8 mouse cellular contexts compared by ENCODE assay signal in the genomic region with DNA sequence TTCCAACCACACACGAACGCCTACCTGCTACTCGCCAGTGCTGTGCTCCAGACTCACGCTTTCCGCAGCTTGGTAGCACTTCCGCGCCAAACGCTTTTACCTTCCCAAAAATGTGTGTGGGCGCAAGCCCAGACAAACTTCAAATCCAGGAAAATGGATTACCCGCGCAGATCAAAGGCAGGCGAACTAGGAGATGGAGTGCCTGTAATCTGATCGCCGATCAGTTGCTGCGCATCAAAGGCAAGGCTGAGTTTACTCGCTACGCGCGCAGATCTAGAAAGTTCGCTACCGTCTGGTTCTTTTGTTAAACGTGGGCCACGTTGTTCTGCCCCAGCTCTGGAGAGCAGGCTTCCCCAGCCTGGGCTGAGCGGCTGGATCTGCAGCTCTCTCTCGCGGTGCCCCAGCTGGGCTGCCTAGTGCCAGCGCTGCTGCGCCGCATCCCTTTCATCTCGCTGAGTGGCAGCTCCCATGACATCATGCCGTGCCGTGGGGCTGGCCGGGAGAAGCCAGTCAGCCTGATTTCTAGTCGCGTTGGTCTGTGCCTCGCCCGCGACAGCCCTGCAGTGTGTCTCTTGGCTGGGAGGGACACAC. TPM values are rescaled to one million over a fixed set of nuclear protein-coding genes. Genes with fewer than 3 reads are reported as not detected.
DNase-seq lines count a peak whose midpoint lies in the region; ATAC-seq and TF ChIP-seq lines count a peak whose summit lies in the region.

A gene (minus strand): TSS at position 400 of the 591 bp plus-strand sequence.

- TF ChIP-seq POLR2A in CH12.LX (IDR thresholded peaks at IDR 0.05; ENCODE audit: low read depth, low read length) = no peak

- H3K79me2 ChIP-seq in CH12.LX (replicated peaks; ENCODE audit: control insufficient read depth, extremely low read depth, insufficient read depth, poor library complexity, severe bottlenecking) = no peaks in the 10 kb centered on the region

- H3K9ac ChIP-seq in CH12.LX (ENCODE audit: insufficient read depth, low read depth) = peak within 1 kb of the TSS; percentile 7; the same call in 1 of the 2 replicates
- H3K9ac ChIP-seq in forebrain, embryonic 15.5 days (replicated peaks) = peak within 1 kb of the TSS; percentile 51
- H3K9ac ChIP-seq in lung, embryonic 14.5 days = peak within 1 kb of the TSS; percentile 76

- dilution Hi-C loops in CH12.LX (cut with MboI; ENCODE audit: extremely low pct_ligation_motif_present, extremely low pct_unique_long_range_greater_than_20kb, low sequenced_read_pairs) = no loop called here

- H3K27ac ChIP-seq in CH12.LX (ENCODE audit: insufficient read depth, low read depth) = no peak within 1 kb of the TSS
- peak within 1 kb of the TSS; percentile 73 for H3K27ac ChIP-seq in forebrain, embryonic 15.5 days (replicated peaks)
- peak within 1 kb of the TSS; percentile 97 for H3K27ac ChIP-seq in lung, embryonic 14.5 days (ENCODE audit: low read depth)

- under 1% methylated on average over 38 of the region's 38 CpGs for WGBS in forebrain, embryonic 15.5 days
- under 1% methylated on average over 38 of the region's 38 CpGs for WGBS in lung, embryonic 14.5 days

- no peaks in the 10 kb centered on the region for H3K36me3 ChIP-seq in CH12.LX (replicated peaks in 1 of 2; ENCODE audit: control insufficient read depth in 1 of 2, insufficient read depth in 1 of 2, low read length in 1 of 2)
- no peaks in the 10 kb centered on the region for H3K36me3 ChIP-seq in forebrain, embryonic 15.5 days
- H3K36me3 ChIP-seq in lung, embryonic 14.5 days (ENCODE audit: insufficient read depth) = no peaks in the 10 kb centered on the region

- peak within 1 kb of the TSS in 2 of 3 experiments; percentile 26 to 28 for H3K4me3 ChIP-seq in CH12.LX (replicated peaks in 1 of 3; ENCODE audit: low read depth in 2 of 3, low read length in 2 of 3, poor library complexity in 1 of 3)
- H3K4me3 ChIP-seq in forebrain, embryonic 15.5 days = peak within 1 kb of the TSS; percentile 46
- H3K4me3 ChIP-seq in lung, embryonic 14.5 days (ENCODE audit: low read depth, low read length) = peak within 1 kb of the TSS; percentile 46

- no peak for TF ChIP-seq RAD21 in CH12.LX (IDR thresholded peaks at IDR 0.05; ENCODE audit: low read depth, low read length)

- peak; percentile 86 for ATAC-seq in cerebellum, adult (ENCODE audit: insufficient number of reproducible peaks, low FRiP score, low TSS enrichment)
- ATAC-seq in forebrain, embryonic 15.5 days (replicated peaks) = peak; percentile 97
- peak; percentile 93 for ATAC-seq in lung, embryonic 14.5 days (ENCODE audit: insufficient read depth)

- in situ Hi-C loops in CH12.LX (cut with MboI; ENCODE audit: low pct_ligation_motif_present, low pct_unique_long_range_greater_than_20kb, low sequenced_read_pairs) = no loop called here

- intact Hi-C loops in heart, postnatal 10 days (cut with DNase I) = no loop called here

- H3K9me3 ChIP-seq in CH12.LX (replicated peaks; ENCODE audit: low read length) = no peaks in the 10 kb centered on the region
- H3K9me3 ChIP-seq in forebrain, embryonic 15.5 days = no peaks in the 10 kb centered on the region
- no peaks in the 10 kb centered on the region for H3K9me3 ChIP-seq in lung, embryonic 14.5 days (ENCODE audit: low read depth, low read length)

- H3K4me2 ChIP-seq in CH12.LX (ENCODE audit: insufficient read depth, low read depth, poor library complexity, severe bottlenecking) = peak within 1 kb of the TSS; percentile 69
- H3K4me2 ChIP-seq in forebrain, embryonic 15.5 days (replicated peaks) = peak within 1 kb of the TSS; percentile 68
- peak within 1 kb of the TSS; percentile 75 for H3K4me2 ChIP-seq in lung, embryonic 14.5 days

- H3K27me3 ChIP-seq in CH12.LX (replicated peaks) = no peaks in the 10 kb centered on the region
- H3K27me3 ChIP-seq in forebrain, embryonic 15.5 days = peaks cover 3% of the 10 kb centered on the region; the same call in 1 of the 2 replicates
- H3K27me3 ChIP-seq in lung, embryonic 14.5 days (ENCODE audit: insufficient read depth, low read length) = no peaks in the 10 kb centered on the region

- peaks cover 5 to 23% of the 10 kb centered on the region in 2 experiments; a peak in 3 of 4 replicates for H3K4me1 ChIP-seq in CH12.LX (ENCODE audit: control insufficient read depth in 1 of 2, insufficient read depth in 2 of 2)
- H3K4me1 ChIP-seq in forebrain, embryonic 15.5 days = peaks cover 36% of the 10 kb centered on the region
- peaks cover 14% of the 10 kb centered on the region for H3K4me1 ChIP-seq in lung, embryonic 14.5 days (ENCODE audit: insufficient read depth)

- no peak for TF ChIP-seq EP300 in CH12.LX (IDR thresholded peaks at IDR 0.05; ENCODE audit: low read length)

- TF ChIP-seq CTCF in CH12.LX (conservative IDR thresholded peaks at IDR 0.05 in 1 of 2, IDR thresholded peaks at IDR 0.05 in 1 of 2; ENCODE audit: low read depth in 2 of 2, low read length in 2 of 2) = no peak
- 0 out of 2 replicates have a peak, but pooled peaks have one; percentile 5 for TF ChIP-seq CTCF in lung, embryonic 14.5 days (IDR thresholded peaks at IDR 0.05; ENCODE audit: low read depth)

- DNase-seq in CH12.LX (ENCODE audit: extremely low read depth) = no peak
- DNase-seq in heart, postnatal 10 days = peak; percentile 85
- DNase-seq in layer of hippocampus, adult 8-10 months (ENCODE audit: low spot score in 2 of 2) = peak; percentile 78 to 83
- DNase-seq in lung, embryonic 14.5 days = peak; percentile 92
- DNase-seq in ovary, postnatal 14 days (ENCODE audit: low spot score) = peak; percentile 71
- peak; percentile 87 for DNase-seq in thymus, postnatal 0 days (ENCODE audit: low spot score)

TF ChIP-seq in CH12.LX, 34 proteins besides CTCF, POLR2A, EP300 and RAD21:
- no peak for TF ChIP-seq HCFC1 (IDR thresholded peaks at IDR 0.05; ENCODE audit: low read depth, low read length)
- peak; percentile 38; the same call in 1 of the 2 replicates for TF ChIP-seq MAX (IDR thresholded peaks at IDR 0.05; ENCODE audit: low read length)
- TF ChIP-seq JUND (conservative IDR thresholded peaks at IDR 0.05; ENCODE audit: low read depth, low read length) = no peak

RNA-seq across cellular contexts. Expression of the gene that starts here (rescaled TPM):
- total RNA-seq in CH12.LX (2012; rRNA removed) (1.8 and 4.4 TPM in 2 replicates), CH12.LX (2014; rRNA removed) (5.5 and 6.5 TPM in 2 replicates)
- polyA plus RNA-seq in CH12.LX (2012; ENCODE audit: insufficient read length, low read depth) = 4.6 and 5.1 TPM in 2 replicates
- polyA plus RNA-seq in forebrain, embryonic 15.5 days (2015; fragmentation: Nextera tagmentation; extraction: Ambion mirVana) = 45.1 and 50.0 TPM in 2 replicates
- 1 to 10 TPM; 3.4 to 6.7 TPM for total RNA-seq in heart, postnatal 10 days (2021)
- total RNA-seq in layer of hippocampus, adult 8-10 months (2022) = 10 to 100 TPM; 41.9 to 49.1 (median 46.4) TPM
- polyA plus RNA-seq in lung, embryonic 14.5 days (2014; fragmentation: Nextera tagmentation; extraction: Ambion mirVana) = 148 and 159 TPM in 2 replicates
- polyA plus RNA-seq in thymus, postnatal 0 days (2015; fragmentation: Nextera tagmentation; extraction: Ambion mirVana) = 3.8 and 4.2 TPM in 2 replicates

Comparison
In these comparisons a context has a peak if more than half of its experiments do, and no peak if none do; other contexts are left out.
1. RNA of the gene that starts here (total RNA-seq): 41.9 to 49.1 TPM in layer of hippocampus, adult 8-10 months; 3.4 to 6.7 TPM in heart, postnatal 10 days and 1.8 to 6.5 TPM in CH12.LX; every median in the first group is over 4 times any median in the second.
2. H3K9ac ChIP-seq: peak in every context shown above with its lines; median percentile 76 in lung, embryonic 14.5 days; 51 in forebrain, embryonic 15.5 days; 7 in CH12.LX.
3. Peak in every context shown above with its lines, with median percentiles within 50 percentile points of each other: H3K4me2 ChIP-seq, H3K4me3 ChIP-seq and ATAC-seq.